Mouse (Mus musculus) heart, postnatal 0 days (tissue): ENCODE data around the gene Tcl1b5. TPM values are rescaled to one million over a fixed set of nuclear protein-coding genes. Genes with fewer than 3 reads are reported as not detected.
"Not testable (repeated sequence)": the region's sequence is repeated elsewhere in the genome, so short reads cannot be mapped to it uniquely, and the experiment has no call there.

Experiments used
- ATAC-seq: fragments of 200-750 bp; cut with Nextera tagmentation; 2 replicates; pipeline ENCODE4 v1.8.0; 2017; ENCODE audit warnings: low read depth, moderate number of reproducible peaks, moderate library complexity; ENCODE audit not compliant: insufficient read depth
- DNase-seq: peaks from one replicate; pipeline ENCODE4 v3.0.0-alpha.2; 2016; ENCODE audit warnings: low spot score
- H3K27ac ChIP-seq: fragments of 300-500 bp; sonication (generic); 2 replicates; pipeline ENCODE4 v1.5.1; 2014; ENCODE audit warnings: low read depth, mild to moderate bottlenecking
- H3K27me3 ChIP-seq: fragments of 300-500 bp; sonication (generic); 2 replicates; pipeline ENCODE4 v1.6.1; 2014; ENCODE audit warnings: low read length, mixed read lengths; ENCODE audit not compliant: control insufficient read depth, insufficient read depth
- H3K36me3 ChIP-seq: fragments of 300-500 bp; sonication (generic); replicated peaks from 2 replicates; pipeline ENCODE4 v1.6.1; 2014; ENCODE audit warnings: low read length, mixed read lengths; ENCODE audit not compliant: control insufficient read depth, insufficient read depth
- H3K4me1 ChIP-seq: fragments of 300-500 bp; sonication (generic); 2 replicates; pipeline ENCODE4 v1.6.1; 2014; ENCODE audit warnings: antibody characterized with exemption; ENCODE audit not compliant: control insufficient read depth, insufficient read depth
- H3K4me2 ChIP-seq: fragments of 300-500 bp; sonication (generic); 2 replicates; pipeline ENCODE4 v1.6.1; 2014; ENCODE audit warnings: low read depth, mild to moderate bottlenecking, low read length, moderate library complexity
- H3K4me3 ChIP-seq: fragments of 300-500 bp; sonication (generic); 2 replicates; pipeline ENCODE4 v1.5.1; 2014; ENCODE audit warnings: low read depth, low read length
- H3K9ac ChIP-seq: fragments of 300-500 bp; sonication (generic); replicated peaks from 2 replicates; pipeline ENCODE4 v1.6.1; 2014; ENCODE audit warnings: low read depth, low read length, mixed read lengths
- H3K9me3 ChIP-seq: fragments of 300-500 bp; sonication (generic); replicated peaks from 2 replicates; pipeline ENCODE4 v1.6.1; 2016; ENCODE audit warnings: low read length; ENCODE audit not compliant: control insufficient read depth
- CTCF ChIP-seq: IDR thresholded peaks from 2 replicates; pipeline ENCODE4 v1.5.1; 2016; ENCODE audit warnings: antibody characterized with exemption, control low read depth, low read depth
- EP300 ChIP-seq: IDR thresholded peaks from 2 replicates; pipeline ENCODE4 v1.6.1; 2016; ENCODE audit warnings: antibody characterized with exemption, low read depth
- WGBS: fragments of 180-500 bp; shearing (Covaris S2); extraction: QIAGEN DNeasy Blood & Tissue Kit; methylation state at CpG from one replicate; pipeline ENCODE4 v1.1.7; 2014; 5-methylcytosine and 5-hydroxymethylcytosine counted together
- polyA plus RNA-seq: library from polyadenylated mRNA; unstranded; fragments of >200 nt; fragmentation: Nextera tagmentation; extraction: Ambion mirVana; gene quantifications from 2 replicates; pipeline ENCODE4 v1.2.1, GENCODE M21; 2015
- total RNA-seq: library from RNA; depleted of rRNA; stranded (reverse); fragments of >200 nt; gene quantifications from 2 replicates; pipeline ENCODE4 v1.2.3, GENCODE M21; 2014; ENCODE audit warnings: low replicate concordance; rRNA removed

Tcl1b5 gene
- total RNA-seq (not detected in 2 replicates), polyA plus RNA-seq (not detected in 2 replicates)

DNA sequence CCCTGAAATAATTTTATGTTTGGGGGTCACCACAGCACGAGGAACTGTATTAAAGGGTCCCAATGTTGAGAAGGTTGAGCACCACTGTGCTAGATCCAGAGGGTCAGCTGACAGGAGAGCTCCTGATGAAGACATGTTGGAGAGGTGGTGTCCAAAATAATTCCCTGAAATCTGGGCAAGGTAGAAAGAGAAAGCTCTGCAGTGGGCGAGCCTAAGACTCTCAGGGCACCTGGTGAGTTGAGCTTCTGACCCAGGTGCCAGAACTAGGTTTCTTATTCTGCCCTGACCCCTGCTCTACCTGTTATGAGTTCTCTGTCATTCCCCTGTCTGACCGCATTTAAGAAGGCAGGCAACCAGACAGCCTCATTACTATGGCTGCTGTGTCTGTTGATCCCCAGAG is at the start of gene Tcl1b5:
Gene Tcl1b5, plus strand, starts transcription at position 301 of the 400 bp plus-strand sequence.
- not testable (repeated sequence) for ATAC-seq, H3K27ac ChIP-seq, H3K36me3 ChIP-seq, H3K4me2 ChIP-seq, H3K4me1 ChIP-seq, H3K27me3 ChIP-seq, H3K4me3 ChIP-seq, H3K9ac ChIP-seq, H3K9me3 ChIP-seq, DNase-seq
- 44% methylated on average over 3 of the region's 3 CpGs for WGBS

- H3K4me1 ChIP-seq, result no peaks in the 10 kb centered on the region
- H3K9me3 ChIP-seq, result no peaks in the 10 kb centered on the region
- H3K27me3 ChIP-seq, result no peaks in the 10 kb centered on the region
- no peak overlapping the region for H3K4me2 ChIP-seq
- DNase-seq, result no peak
- H3K9ac ChIP-seq, result no peak overlapping the region
- H3K4me3 ChIP-seq, result no peak overlapping the region
- ATAC-seq, result no peak
- H3K27ac ChIP-seq, result no peak overlapping the region
- TF ChIP-seq CTCF (no peak), EP300 (no peak)
- 64% methylated on average over 4 of the region's 4 CpGs for WGBS
- H3K36me3 ChIP-seq, result no peaks in the 10 kb centered on the region
Observed at GRCm38 (mm10) chr12:105126516-105126915, 49.6 kb upstream of the Tcl1b5 start.

- TF ChIP-seq EP300 (no peak), CTCF (no peak)
- Histone ChIP-seq H3K4me1 (no peaks in the 10 kb centered on the region), H3K9me3 (no peaks in the 10 kb centered on the region), H3K36me3 (no peaks in the 10 kb centered on the region), H3K27ac (no peak overlapping the region), H3K4me2 (no peak overlapping the region), H3K4me3 (no peak overlapping the region), H3K9ac (no peak overlapping the region), H3K27me3 (no peaks in the 10 kb centered on the region)
- WGBS, result 77% methylated on average over 2 of the region's 2 CpGs
- DNase-seq, result no peak
- ATAC-seq, result no peak
Observed at GRCm38 (mm10) chr12:105127607-105128006, 48.5 kb upstream of the Tcl1b5 start.

GRCm38 (mm10) chr12:105129494-105130205 is 46.5 kb upstream of the Tcl1b5 start:
- not testable (repeated sequence) for H3K36me3 ChIP-seq, DNase-seq, H3K4me1 ChIP-seq, H3K27me3 ChIP-seq, ATAC-seq, H3K4me3 ChIP-seq, H3K9ac ChIP-seq, H3K27ac ChIP-seq, H3K9me3 ChIP-seq, H3K4me2 ChIP-seq
- WGBS, result 67% methylated on average over 3 of the region's 3 CpGs

GRCm38 (mm10) chr12:105134167-105134566 is 42.0 kb upstream of the Tcl1b5 start:
- H3K9me3 ChIP-seq, H3K27me3 ChIP-seq, H3K36me3 ChIP-seq, H3K4me3 ChIP-seq, H3K4me1 ChIP-seq, H3K27ac ChIP-seq, DNase-seq, ATAC-seq, H3K9ac ChIP-seq, H3K4me2 ChIP-seq: not testable (repeated sequence)
- WGBS, result 51% methylated on average over 2 of the region's 2 CpGs

GRCm38 (mm10) chr12:105134826-105135225 is 41.3 kb upstream of the Tcl1b5 start:
- H3K4me3 ChIP-seq, H3K36me3 ChIP-seq, H3K9me3 ChIP-seq, H3K4me2 ChIP-seq, H3K27ac ChIP-seq, ATAC-seq, H3K27me3 ChIP-seq, H3K9ac ChIP-seq, DNase-seq, H3K4me1 ChIP-seq: not testable (repeated sequence)
- 71% methylated on average over 4 of the region's 4 CpGs for WGBS

GRCm38 (mm10) chr12:105137729-105138128 is 38.4 kb upstream of the Tcl1b5 start:
- not testable (repeated sequence) for H3K9ac ChIP-seq, H3K4me3 ChIP-seq, ATAC-seq, H3K4me2 ChIP-seq, H3K9me3 ChIP-seq, H3K4me1 ChIP-seq, DNase-seq, H3K27ac ChIP-seq, H3K27me3 ChIP-seq, H3K36me3 ChIP-seq
- 46% methylated on average over 1 of the region's 1 CpGs for WGBS
